Mouse (Mus musculus) lung, postnatal 0 days (tissue): ENCODE results near the gene Gm3625. TPM values are rescaled to one million over a fixed set of nuclear protein-coding genes. Genes with fewer than 3 reads are reported as not detected.
A peak's percentile ranks its signal among the peaks of the same experiment; 100 is the strongest.

Experiments used
- ATAC-seq: fragments of 200-750 bp; cut with Nextera tagmentation; 2 replicates; pipeline ENCODE4 v1.8.0; 2017; ENCODE audit warnings: moderate library complexity
- DNase-seq: peaks from one replicate; pipeline ENCODE4 v3.0.0-alpha.2; 2016; ENCODE audit warnings: low spot score
- H3K27ac ChIP-seq: fragments of 300-500 bp; sonication (generic); 2 replicates; pipeline ENCODE4 v1.5.1; 2014; ENCODE audit warnings: antibody characterized with exemption, mild to moderate bottlenecking, low read length, mixed read lengths
- H3K27me3 ChIP-seq: fragments of 300-500 bp; sonication (generic); replicated peaks from 2 replicates; pipeline ENCODE4 v1.6.1; 2014; ENCODE audit warnings: low read length, mixed read lengths; ENCODE audit not compliant: insufficient read depth
- H3K36me3 ChIP-seq: fragments of 300-500 bp; sonication (generic); 2 replicates; pipeline ENCODE4 v1.6.1; 2014; ENCODE audit warnings: low read length, mixed read lengths; ENCODE audit not compliant: insufficient read depth
- H3K4me1 ChIP-seq: fragments of 300-500 bp; sonication (generic); 2 replicates; pipeline ENCODE4 v1.6.1; 2014; ENCODE audit warnings: antibody characterized with exemption, low read depth, low read length, mixed read lengths; ENCODE audit not compliant: insufficient read depth
- H3K4me2 ChIP-seq: fragments of 300-500 bp; sonication (generic); replicated peaks from 2 replicates; pipeline ENCODE4 v1.6.1; 2014; ENCODE audit warnings: low read depth, mild to moderate bottlenecking, low read length, moderate library complexity, mixed read lengths
- H3K4me3 ChIP-seq: fragments of 300-500 bp; sonication (generic); 2 replicates; pipeline ENCODE4 v1.5.1; 2014; ENCODE audit warnings: low read depth, low read length
- H3K9ac ChIP-seq: fragments of 300-500 bp; sonication (generic); replicated peaks from 2 replicates; pipeline ENCODE4 v1.6.1; 2014; ENCODE audit warnings: low read depth, mild to moderate bottlenecking
- H3K9me3 ChIP-seq: fragments of 300-500 bp; sonication (generic); 2 replicates; pipeline ENCODE4 v1.6.1; 2016; ENCODE audit warnings: low read length, mixed read lengths
- CTCF ChIP-seq: IDR thresholded peaks from 2 replicates; pipeline ENCODE4 v1.5.1; 2016; ENCODE audit warnings: antibody characterized with exemption, mild to moderate bottlenecking
- EP300 ChIP-seq: IDR thresholded peaks from 2 replicates; pipeline ENCODE4 v1.6.1; 2016; ENCODE audit warnings: antibody characterized with exemption, mild to moderate bottlenecking, control low read depth
- WGBS: fragments of 180-500 bp; shearing (Covaris S2); extraction: QIAGEN DNeasy Blood & Tissue Kit; methylation state at CpG from one replicate; pipeline ENCODE4 v1.1.7; 2014; 5-methylcytosine and 5-hydroxymethylcytosine counted together
- polyA plus RNA-seq: library from polyadenylated mRNA; unstranded; fragments of >200 nt; fragmentation: Nextera tagmentation; extraction: Ambion mirVana; gene quantifications from 2 replicates; pipeline ENCODE4 v1.2.1, GENCODE M21; 2015

Gm3625 gene
- polyA plus RNA-seq, 1 experiment from 2014 or later, result not detected

DNA sequence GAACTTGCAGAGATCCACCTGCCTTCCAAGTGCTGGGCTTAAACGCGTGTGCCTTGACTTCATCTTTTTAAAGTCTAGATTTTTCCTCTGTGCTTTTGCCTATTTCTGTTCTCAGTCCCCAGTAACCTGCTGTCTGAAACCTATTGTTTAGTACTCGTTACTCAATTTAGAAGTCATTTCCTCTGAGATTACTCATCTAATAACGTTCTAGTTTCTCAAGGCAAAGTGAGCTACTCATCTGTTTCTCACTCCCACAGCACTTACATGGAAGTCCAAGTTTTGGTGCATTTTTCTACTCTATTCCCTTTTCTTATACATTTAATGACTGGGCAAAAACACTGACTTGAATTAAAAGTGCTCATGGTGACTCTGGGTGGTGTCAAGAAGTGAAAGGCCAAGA is 7.0 kb upstream of the Gm3625 start:
- Histone ChIP-seq H3K9me3 (no peaks in the 10 kb centered on the region), H3K27me3 (no peaks in the 10 kb centered on the region), H3K36me3 (no peaks in the 10 kb centered on the region), H3K4me1 (0 out of 2 replicates have a peak, but pooled peaks cover 7% of the 10 kb centered on the region), H3K4me2 (no peak overlapping the region), H3K9ac (no peak overlapping the region), H3K4me3 (no peak overlapping the region), H3K27ac (no peak overlapping the region)
- DNase-seq (no peak), ATAC-seq (no peak)
- 49% methylated on average over 4 of the region's 4 CpGs for WGBS
- TF ChIP-seq EP300 (no peak), CTCF (no peak)

DNA sequence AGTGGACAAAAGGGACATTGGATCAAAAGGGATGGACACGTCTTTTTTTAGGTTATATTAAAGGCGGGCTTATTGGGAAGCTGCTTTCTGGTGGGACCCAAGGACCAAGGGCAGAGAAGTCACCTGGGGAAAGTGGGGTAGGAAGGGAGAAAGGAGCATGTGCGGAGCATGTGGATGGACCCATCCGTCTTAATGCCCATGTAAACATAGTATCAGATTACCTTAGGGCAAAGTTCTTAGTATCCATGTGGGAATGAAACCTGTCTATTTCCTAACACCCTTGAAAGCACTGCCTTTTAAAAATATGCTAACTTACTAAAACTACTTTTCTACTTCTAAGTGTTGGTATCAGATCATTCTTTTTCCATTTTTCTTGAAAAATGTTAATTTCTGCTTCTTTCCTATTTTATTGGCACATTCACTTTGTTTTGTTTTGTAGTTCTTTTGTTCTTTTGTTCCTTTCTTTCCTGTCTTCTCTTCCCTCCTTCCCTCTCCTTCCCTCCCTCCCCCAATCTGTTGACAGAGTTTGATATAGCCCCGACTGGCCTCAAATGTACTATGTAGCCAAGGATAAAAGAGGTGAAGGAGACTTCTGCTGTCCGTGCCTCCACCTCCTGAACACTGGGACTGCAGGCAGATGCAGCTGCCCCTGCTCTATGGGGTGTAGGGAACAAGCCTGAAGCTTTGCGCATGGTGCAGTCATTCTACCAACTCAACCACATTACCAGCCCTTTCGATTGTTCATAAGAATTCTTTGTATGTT is 6.1 kb upstream of the Gm3625 start:
- Histone ChIP-seq H3K4me1 (peaks cover 7% of the 10 kb centered on the region; the same call in 1 of the 2 replicates), H3K9me3 (no peaks in the 10 kb centered on the region), H3K36me3 (no peaks in the 10 kb centered on the region), H3K4me2 (no peak overlapping the region), H3K9ac (no peak overlapping the region), H3K27ac (no peak overlapping the region), H3K4me3 (no peak overlapping the region), H3K27me3 (no peaks in the 10 kb centered on the region)
- no peak for ATAC-seq
- no peak for DNase-seq
- WGBS, result 54% methylated on average over 8 of the region's 8 CpGs
- no peak for TF ChIP-seq EP300
- TF ChIP-seq CTCF, result no peak

DNA sequence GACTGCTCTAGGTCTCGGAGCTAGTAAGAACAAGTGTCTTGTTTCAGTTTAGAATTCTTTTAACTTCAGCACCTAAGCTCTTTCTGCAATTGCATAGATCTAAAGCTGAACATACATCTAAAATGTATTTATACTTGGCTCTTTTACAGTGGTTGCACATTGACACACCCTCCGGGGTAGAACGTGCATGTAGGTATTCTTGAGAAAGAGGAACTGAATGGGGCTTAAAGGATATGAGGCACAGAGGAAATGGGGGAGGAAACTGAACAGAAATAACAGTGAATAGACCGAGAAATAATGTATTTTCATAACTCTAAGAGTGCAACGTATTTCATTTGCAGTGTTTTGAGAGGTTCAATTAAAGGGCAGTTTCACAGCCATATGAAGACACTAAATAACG is 2.3 kb upstream of the Gm3625 start:
- no peak overlapping the region for H3K4me3 ChIP-seq
- H3K4me2 ChIP-seq, result no peak overlapping the region
- TF ChIP-seq EP300, result no peak
- TF ChIP-seq CTCF, result no peak
- H3K9ac ChIP-seq, result no peak overlapping the region
- H3K9me3 ChIP-seq, result no peaks in the 10 kb centered on the region
- H3K27ac ChIP-seq, result no peak overlapping the region
- peaks cover 11% of the 10 kb centered on the region; the same call in 1 of the 2 replicates for H3K4me1 ChIP-seq
- WGBS, result 52% methylated on average over 6 of the region's 6 CpGs
- DNase-seq (no peak), ATAC-seq (no peak)
- no peaks in the 10 kb centered on the region for H3K36me3 ChIP-seq
- no peaks in the 10 kb centered on the region for H3K27me3 ChIP-seq

DNA sequence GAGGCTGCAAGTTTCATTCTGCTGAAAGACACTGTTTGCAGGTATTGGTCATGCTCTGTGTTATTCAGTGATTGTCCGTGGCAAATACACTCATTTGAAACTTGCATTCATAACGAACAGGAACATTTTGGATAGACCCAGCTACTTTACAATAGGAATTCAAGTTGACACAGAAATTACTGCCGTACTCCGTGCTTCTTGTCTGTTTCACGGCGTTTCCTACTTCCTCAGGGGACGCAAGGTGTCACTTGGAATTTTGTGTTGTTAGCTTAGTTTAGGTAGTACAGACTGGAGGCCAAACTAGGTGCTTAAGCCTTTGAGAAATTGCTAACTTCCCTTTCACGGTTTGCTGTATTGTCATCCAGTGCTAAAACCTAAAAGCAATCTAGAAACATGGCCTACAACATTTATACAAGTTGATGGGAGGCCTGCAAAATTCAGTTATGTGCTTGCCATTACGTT is 1.2 kb upstream of the Gm3625 start:
- H3K9ac ChIP-seq, result peak overlapping the region; percentile 96
- DNase-seq (no peak), ATAC-seq (no peak)
- peak overlapping the region; percentile 99 for H3K4me3 ChIP-seq
- 34% methylated on average over 9 of the region's 9 CpGs for WGBS
- H3K9me3 ChIP-seq, result no peaks in the 10 kb centered on the region
- peak overlapping the region; percentile 77 for H3K4me2 ChIP-seq
- H3K27ac ChIP-seq, result peak overlapping the region; percentile 97
- no peaks in the 10 kb centered on the region for H3K36me3 ChIP-seq
- no peaks in the 10 kb centered on the region for H3K27me3 ChIP-seq
- H3K4me1 ChIP-seq, result peaks cover 11% of the 10 kb centered on the region; the same call in 1 of the 2 replicates
- TF ChIP-seq CTCF, result no peak
- TF ChIP-seq EP300, result no peak

DNA sequence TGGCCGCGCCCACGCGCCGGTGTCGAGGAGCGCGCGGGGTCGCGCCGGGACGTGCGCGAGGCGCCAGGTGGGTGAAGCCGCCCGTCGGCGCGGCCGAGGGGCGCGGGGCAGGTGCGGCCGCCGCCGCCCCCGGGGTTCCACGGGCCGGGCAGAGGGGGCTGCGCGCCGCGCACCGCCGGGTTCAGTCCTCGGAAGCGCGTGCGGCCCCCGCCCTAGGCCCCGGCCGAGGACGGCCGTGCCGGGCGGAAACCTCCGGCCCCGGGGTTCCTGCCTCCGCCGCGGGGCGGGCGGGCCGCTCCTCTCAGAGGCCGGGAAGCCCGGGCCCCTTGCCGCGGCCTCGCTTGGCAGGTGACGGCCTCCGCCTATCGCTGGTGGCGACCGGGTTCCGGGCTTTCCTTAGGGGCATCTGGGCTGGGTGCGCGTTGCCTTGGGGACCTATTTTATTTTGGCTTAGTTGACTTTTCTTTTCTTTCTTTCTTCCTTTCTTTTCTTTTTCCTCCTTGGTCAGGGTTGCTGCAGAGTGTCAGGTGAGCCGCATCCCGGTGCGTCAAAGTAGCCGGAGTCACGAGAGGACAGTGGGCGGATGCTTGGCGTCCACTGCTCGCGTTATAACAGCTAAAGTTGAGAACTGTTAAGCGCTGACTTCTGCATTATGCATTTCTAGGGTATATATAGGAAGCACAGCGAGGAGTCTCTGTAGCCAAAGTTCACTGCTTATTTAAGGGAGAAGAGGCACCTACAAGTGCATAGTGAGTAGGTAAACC is 621 bp upstream of the Gm3625 start:
- Histone ChIP-seq H3K4me1 (peaks cover 8% of the 10 kb centered on the region; the same call in 1 of the 2 replicates), H3K4me3 (peak overlapping the region; percentile 99), H3K9me3 (no peaks in the 10 kb centered on the region), H3K4me2 (peak overlapping the region; percentile 77), H3K36me3 (no peaks in the 10 kb centered on the region), H3K27ac (peak overlapping the region; percentile 97), H3K9ac (peak overlapping the region; percentile 96), H3K27me3 (no peaks in the 10 kb centered on the region)
- peak; percentile 66 for DNase-seq
- TF ChIP-seq CTCF, result no peak
- ATAC-seq, result peak; percentile 86
- under 1% methylated on average over 37 of the region's 80 CpGs for WGBS

DNA sequence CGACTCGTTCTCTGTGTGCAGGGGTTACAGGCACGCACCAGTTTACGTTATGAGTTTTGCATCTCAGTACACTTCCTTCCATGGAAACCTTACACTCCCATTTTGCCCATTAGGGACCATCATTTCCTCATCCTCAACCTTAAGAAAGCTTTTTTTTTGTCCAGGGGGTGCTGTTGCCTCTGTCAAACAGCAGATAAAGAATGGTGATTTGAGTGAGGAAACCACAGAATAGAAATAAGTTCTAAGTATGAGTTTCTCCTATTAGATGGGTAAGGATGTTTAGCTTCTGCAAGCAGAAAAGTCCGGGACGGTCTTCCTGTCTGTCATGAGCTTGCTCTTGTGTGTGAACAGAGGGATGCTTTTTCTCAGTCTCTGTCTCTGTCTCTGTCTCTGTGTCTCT is 702 bp downstream of the Gm3625 start:
- no peak for ATAC-seq
- H3K9ac ChIP-seq, result no peak overlapping the region; the same call in 1 of the 2 replicates
- 0 out of 2 replicates have a peak overlapping the region, but pooled peaks have one; percentile 97 for H3K27ac ChIP-seq
- H3K9me3 ChIP-seq, result no peaks in the 10 kb centered on the region
- DNase-seq, result no peak
- H3K27me3 ChIP-seq, result no peaks in the 10 kb centered on the region
- H3K36me3 ChIP-seq, result no peaks in the 10 kb centered on the region
- no peak overlapping the region for H3K4me3 ChIP-seq
- WGBS, result 47% methylated on average over 6 of the region's 6 CpGs
- H3K4me2 ChIP-seq, result peak overlapping the region; percentile 77
- TF ChIP-seq CTCF (peak; percentile 31; the same call in 1 of the 2 replicates), EP300 (no peak)
- peaks cover 8% of the 10 kb centered on the region; the same call in 1 of the 2 replicates for H3K4me1 ChIP-seq
